Mouse (Mus musculus): Measurements from ENCODE around the gene C1rl. TPM values are rescaled to one million over a fixed set of nuclear protein-coding genes. Genes with fewer than 3 reads are reported as not detected.

C1rl gene
- 0.34 TPM for total RNA-seq (2023)

DNA sequence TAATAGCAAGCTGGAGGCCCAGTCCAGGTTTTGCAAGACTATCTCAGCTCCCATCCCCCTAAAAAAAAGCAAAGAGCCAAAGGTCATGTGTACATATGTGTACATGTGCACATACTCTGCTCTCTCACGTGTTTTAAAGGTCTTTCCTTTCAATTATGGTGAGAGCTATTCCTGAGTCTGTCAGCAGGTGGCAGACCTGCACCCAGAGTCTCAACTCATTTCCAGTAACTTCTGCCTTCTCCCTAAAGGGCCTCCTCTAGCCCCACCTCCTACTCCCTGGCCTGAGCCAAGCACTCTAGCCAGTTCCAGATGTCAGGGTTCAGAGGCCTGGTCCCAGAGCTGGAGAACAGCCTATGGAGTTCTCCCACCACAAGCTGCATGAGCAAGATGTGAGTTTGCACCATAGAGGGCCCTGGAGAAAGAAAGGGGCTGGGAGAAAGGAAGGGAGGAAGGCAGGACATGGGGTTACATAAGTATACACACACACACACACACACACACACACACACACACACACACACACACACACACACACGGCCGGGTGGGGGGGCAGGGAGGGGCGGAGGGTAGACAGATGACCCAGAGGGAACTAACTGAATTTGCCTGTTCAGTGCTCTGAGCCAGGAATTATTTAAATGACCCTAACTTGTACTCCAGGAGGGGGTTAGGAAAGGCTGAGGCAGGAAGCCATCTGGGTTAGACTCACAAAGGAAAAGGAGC, at the start of gene C1rl:
TSS of gene C1rl (plus strand) at position 272 of the 720 bp plus-strand sequence.

DNA sequence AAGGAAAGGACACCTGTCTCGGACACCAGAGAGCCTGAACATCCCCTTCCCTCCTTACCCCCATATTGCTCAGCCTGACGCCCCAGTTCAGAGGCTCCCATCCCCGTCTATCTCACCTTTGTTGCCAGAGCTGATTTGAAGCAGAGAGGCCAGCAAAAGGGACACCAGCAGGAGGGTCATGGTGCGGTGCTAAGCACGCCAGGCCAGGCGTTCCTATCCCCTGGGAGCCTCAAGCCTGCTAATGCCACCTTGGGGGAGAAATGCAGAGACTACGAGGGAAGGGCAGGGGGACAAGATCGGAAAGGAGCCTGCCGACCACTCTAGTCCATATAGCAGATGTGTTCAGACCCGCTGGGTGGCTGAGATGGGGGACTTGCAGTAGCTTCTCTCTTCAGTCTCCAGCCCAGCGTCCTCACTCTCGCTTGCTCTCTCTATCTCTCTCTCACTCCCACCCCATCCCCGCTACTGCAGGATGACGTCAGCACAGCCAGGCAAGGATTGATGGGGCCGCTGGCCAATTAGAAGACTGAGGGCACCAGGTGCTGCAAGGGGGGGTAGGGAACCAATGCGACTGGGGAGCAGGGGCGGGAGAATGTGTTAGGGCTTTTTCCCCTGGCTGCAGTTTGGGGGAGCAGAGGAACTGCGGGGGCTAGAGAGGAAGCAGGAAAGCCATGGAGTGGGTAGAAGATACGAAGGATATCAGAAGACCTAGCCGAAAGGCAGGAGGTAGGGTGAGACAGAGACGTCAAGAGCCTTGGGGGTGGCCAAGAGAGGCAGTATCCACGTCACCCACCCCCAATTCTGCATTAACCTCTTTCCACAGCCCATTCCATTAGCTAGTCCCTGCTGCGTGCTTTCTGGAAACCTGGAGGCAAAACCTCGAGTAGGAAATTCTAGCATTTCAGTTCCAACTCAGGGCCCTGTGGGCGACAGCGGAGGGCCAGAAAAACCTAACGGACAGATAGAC, 28.3 kb upstream of the C1rl start, which contains the start of gene Clstn3:
TSS of gene Clstn3 (minus strand) at position 490 of the 967 bp plus-strand sequence.

DNA sequence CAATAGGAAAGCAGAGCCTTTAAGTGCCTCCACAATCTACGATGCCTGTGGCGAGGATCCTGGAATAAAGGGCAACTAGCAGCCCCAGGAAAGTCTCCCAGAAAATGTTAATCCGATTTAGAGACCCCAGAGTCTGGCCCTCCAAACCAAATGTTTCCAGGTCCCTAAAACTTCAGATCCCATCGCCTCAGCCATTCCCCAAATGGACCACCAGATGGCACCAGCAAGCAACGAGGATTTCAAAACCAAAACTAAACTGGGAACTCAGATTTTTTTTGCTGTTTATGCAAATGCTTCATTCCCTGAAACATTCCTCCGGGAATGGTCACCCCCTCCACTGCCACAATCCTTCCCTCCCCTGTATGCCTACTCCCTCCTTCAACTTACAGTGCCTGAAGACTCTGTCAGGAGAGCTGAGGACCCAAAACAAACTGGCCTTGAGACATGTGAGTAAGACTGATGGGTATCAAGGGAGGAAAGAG, 19.5 kb downstream of the C1rl start, which contains the start of gene C1ra:
TSS of gene C1ra (plus strand) at position 51 of the 482 bp plus-strand sequence.

DNA sequence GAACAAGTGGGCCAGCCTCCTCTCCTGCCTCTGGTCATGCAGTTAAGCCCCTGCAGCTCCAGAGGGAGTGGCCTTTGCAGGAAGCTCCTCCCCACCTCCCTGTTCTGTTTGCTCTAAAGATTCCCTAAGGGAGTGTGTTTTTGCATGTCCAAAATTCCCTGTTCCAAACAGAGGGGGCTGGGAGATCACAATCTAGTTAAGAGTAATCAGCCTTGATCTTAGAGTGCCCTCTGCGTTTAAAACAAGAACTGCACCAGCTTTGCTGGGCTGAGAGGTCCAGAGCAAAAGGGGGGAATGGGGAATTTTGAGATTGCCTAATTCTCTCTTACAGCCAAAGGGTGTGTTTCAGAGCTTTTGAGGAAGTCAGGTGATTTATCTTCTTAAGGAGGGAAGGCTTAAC, 49.4 kb downstream of the C1rl start, which contains the start of gene C1s1:
TSS of gene C1s1 (minus strand) at position 76 of the 400 bp plus-strand sequence.

Other genes starting within 250 kb of the C1rl start
- gene Cd163, start 188.5 kb upstream of the C1rl start, total RNA-seq (2023): 8.9 TPM
- 77.2 TPM for gene Pex5, start 78.0 kb upstream of the C1rl start, total RNA-seq (2023)
- gene Clstn3, start 28.3 kb upstream of the C1rl start, total RNA-seq (2023): 143 TPM
- not detected for gene C1ra, start 19.3 kb downstream of the C1rl start, total RNA-seq (2023)
- not detected for gene C1s1, start 49.2 kb downstream of the C1rl start, total RNA-seq (2023)
- not detected for gene C1rb, start 77.2 kb downstream of the C1rl start, total RNA-seq (2023)
- gene C1s2, start 143.0 kb downstream of the C1rl start, total RNA-seq (2023): not detected
- 56.7 TPM for gene Lpcat3, start 169.9 kb downstream of the C1rl start, total RNA-seq (2023)
- gene Emg1, start 219.1 kb downstream of the C1rl start, total RNA-seq (2023): 154 TPM
- gene Phb2, start 219.2 kb downstream of the C1rl start, total RNA-seq (2023): 159 TPM
- 191 TPM for gene Ptpn6, start 245.6 kb downstream of the C1rl start, total RNA-seq (2023)
- 226 TPM for gene Grcc10, start 248.3 kb downstream of the C1rl start, total RNA-seq (2023)

Measured in CD8-positive naive resting alpha-beta T cell, adult 57 days (primary cell).